In genomic region chr1:172376198-172376667, GRCm38 (mm10) we compare ENCODE assay signal across 8 mouse cellular contexts. TPM values are rescaled to one million over a fixed set of nuclear protein-coding genes. Genes with fewer than 3 reads are reported as not detected.
DNase-seq lines count a peak whose midpoint lies in the region; ATAC-seq and TF ChIP-seq lines count a peak whose summit lies in the region.

Gene Pigm (plus strand): TSS chr1:172376546.

- H3K9me3 ChIP-seq in E14TG2a.4 (ENCODE audit: low read length), result no peaks in the 10 kb centered on the region
- H3K9me3 ChIP-seq in forebrain, embryonic 12.5 days, result no peaks in the 10 kb centered on the region
- H3K9me3 ChIP-seq in heart, postnatal 0 days (replicated peaks; ENCODE audit: control insufficient read depth, low read length), result no peaks in the 10 kb centered on the region
- no peaks in the 10 kb centered on the region for H3K9me3 ChIP-seq in liver, embryonic 16.5 days (replicated peaks; ENCODE audit: control insufficient read depth, low read length)
- H3K9me3 ChIP-seq in neural tube, embryonic 13.5 days, result no peaks in the 10 kb centered on the region

- H3K4me2 ChIP-seq in forebrain, embryonic 12.5 days, result peak within 1 kb of the TSS; percentile 99
- H3K4me2 ChIP-seq in heart, postnatal 0 days (ENCODE audit: low read depth, low read length), result peak within 1 kb of the TSS; percentile 97
- H3K4me2 ChIP-seq in liver, embryonic 16.5 days (ENCODE audit: low read depth, low read length), result peak within 1 kb of the TSS; percentile 95
- peak within 1 kb of the TSS; percentile 87 for H3K4me2 ChIP-seq in neural tube, embryonic 13.5 days

- peak; percentile 96 for DNase-seq in c-Kit-positive CD71-positive TER-119-positive erythroid progenitor cells, embryonic 14.5 days (ENCODE audit: low spot score)
- peak; percentile 98 for DNase-seq in heart, postnatal 0 days (ENCODE audit: low spot score)
- DNase-seq in kidney, postnatal 4 days, result peak; percentile 99

- peaks cover 7% of the 10 kb centered on the region for H3K27me3 ChIP-seq in E14TG2a.4 (ENCODE audit: insufficient read depth, low read length)
- peaks cover 4% of the 10 kb centered on the region; the same call in 1 of the 2 replicates for H3K27me3 ChIP-seq in forebrain, embryonic 12.5 days
- no peaks in the 10 kb centered on the region for H3K27me3 ChIP-seq in heart, postnatal 0 days (ENCODE audit: control insufficient read depth, insufficient read depth, low read length)
- no peaks in the 10 kb centered on the region for H3K27me3 ChIP-seq in liver, embryonic 16.5 days (ENCODE audit: control insufficient read depth, insufficient read depth, low read depth, low read length)
- no peaks in the 10 kb centered on the region for H3K27me3 ChIP-seq in neural tube, embryonic 13.5 days
- H3K27me3 ChIP-seq in testis, adult 2 months (ENCODE audit: control insufficient read depth, insufficient read depth, low read length), result no peaks in the 10 kb centered on the region

- under 1% methylated on average over 39 of the region's 39 CpGs for WGBS in forebrain, embryonic 12.5 days
- WGBS in heart, postnatal 0 days, result under 1% methylated on average over 38 of the region's 39 CpGs
- under 1% methylated on average over 39 of the region's 39 CpGs for WGBS in liver, embryonic 16.5 days (ENCODE audit: insufficient replicate concordance)
- under 1% methylated on average over 39 of the region's 39 CpGs for WGBS in neural tube, embryonic 13.5 days

- ATAC-seq in forebrain, embryonic 12.5 days (ENCODE audit: low FRiP score), result peak; percentile 99
- ATAC-seq in heart, postnatal 0 days (ENCODE audit: insufficient read depth, low read depth), result peak; percentile 99
- peak; percentile 99 for ATAC-seq in liver, embryonic 16.5 days (ENCODE audit: low read depth)
- peak; percentile 99 for ATAC-seq in neural tube, embryonic 13.5 days (ENCODE audit: low read depth)

- peak within 1 kb of the TSS; percentile 81 for H3K27ac ChIP-seq in forebrain, embryonic 12.5 days
- H3K27ac ChIP-seq in heart, postnatal 0 days (ENCODE audit: low read depth), result peak within 1 kb of the TSS; percentile 83
- peak within 1 kb of the TSS; percentile 90 for H3K27ac ChIP-seq in liver, embryonic 16.5 days (ENCODE audit: low read length)
- H3K27ac ChIP-seq in neural tube, embryonic 13.5 days (replicated peaks), result peak within 1 kb of the TSS; percentile 71
- peak within 1 kb of the TSS; percentile 90 for H3K27ac ChIP-seq in testis, adult 2 months (ENCODE audit: control insufficient read depth, insufficient read depth, low read depth, low read length)

- peak; percentile 72; the same call in 1 of the 2 replicates for TF ChIP-seq EP300 in heart, postnatal 0 days (IDR thresholded peaks at IDR 0.05; ENCODE audit: low read depth)

- peaks cover 39% of the 10 kb centered on the region for H3K36me3 ChIP-seq in E14TG2a.4 (ENCODE audit: insufficient read depth, low read length)
- peaks cover 10% of the 10 kb centered on the region for H3K36me3 ChIP-seq in forebrain, embryonic 12.5 days (replicated peaks)
- 0 out of 2 replicates have a peak, but pooled peaks cover 6% of the 10 kb centered on the region for H3K36me3 ChIP-seq in heart, postnatal 0 days (replicated peaks; ENCODE audit: control insufficient read depth, insufficient read depth, low read length)
- H3K36me3 ChIP-seq in liver, embryonic 16.5 days (ENCODE audit: control insufficient read depth, insufficient read depth), result no peaks in the 10 kb centered on the region
- H3K36me3 ChIP-seq in neural tube, embryonic 13.5 days, result peaks cover 25% of the 10 kb centered on the region
- no peaks in the 10 kb centered on the region; the same call in 1 of the 2 replicates for H3K36me3 ChIP-seq in testis, adult 2 months (ENCODE audit: control insufficient read depth, insufficient read depth, low read length)

- peak within 1 kb of the TSS; percentile 85 for H3K9ac ChIP-seq in forebrain, embryonic 12.5 days
- H3K9ac ChIP-seq in heart, postnatal 0 days (replicated peaks; ENCODE audit: low read depth, low read length), result peak within 1 kb of the TSS; percentile 76
- H3K9ac ChIP-seq in liver, embryonic 16.5 days (ENCODE audit: low read depth, low read length), result peak within 1 kb of the TSS; percentile 90
- peak within 1 kb of the TSS; percentile 90 for H3K9ac ChIP-seq in neural tube, embryonic 13.5 days

- no peak for TF ChIP-seq CTCF in E14TG2a.4 (conservative IDR thresholded peaks at IDR 0.05; ENCODE audit: low read length)
- TF ChIP-seq CTCF in heart, postnatal 0 days (IDR thresholded peaks at IDR 0.05; ENCODE audit: low read depth), result no peak
- TF ChIP-seq CTCF in testis, adult 2 months (IDR thresholded peaks at IDR 0.05; ENCODE audit: control insufficient read depth, insufficient read depth, insufficient replicate concordance, low read depth, low read length), result no peak

- peak within 1 kb of the TSS; percentile 99 for H3K4me3 ChIP-seq in E14TG2a.4 (replicated peaks; ENCODE audit: low read length)
- peak within 1 kb of the TSS; percentile 95 for H3K4me3 ChIP-seq in forebrain, embryonic 12.5 days (replicated peaks)
- peak within 1 kb of the TSS; percentile 92 for H3K4me3 ChIP-seq in heart, postnatal 0 days (ENCODE audit: low read depth, low read length)
- peak within 1 kb of the TSS; percentile 98 for H3K4me3 ChIP-seq in liver, embryonic 16.5 days (ENCODE audit: low read depth, low read length)
- peak within 1 kb of the TSS; percentile 83 for H3K4me3 ChIP-seq in neural tube, embryonic 13.5 days
- H3K4me3 ChIP-seq in testis, adult 2 months (ENCODE audit: control insufficient read depth, low read depth, low read length), result peak within 1 kb of the TSS; percentile 97

- peaks cover 41% of the 10 kb centered on the region for H3K4me1 ChIP-seq in E14TG2a.4 (replicated peaks; ENCODE audit: low read depth, low read length)
- peaks cover 27% of the 10 kb centered on the region for H3K4me1 ChIP-seq in forebrain, embryonic 12.5 days
- H3K4me1 ChIP-seq in heart, postnatal 0 days (ENCODE audit: control insufficient read depth, insufficient read depth), result peaks cover 18% of the 10 kb centered on the region
- H3K4me1 ChIP-seq in liver, embryonic 16.5 days (ENCODE audit: control insufficient read depth, low read depth, low read length), result peaks cover 17% of the 10 kb centered on the region
- H3K4me1 ChIP-seq in neural tube, embryonic 13.5 days (replicated peaks), result peaks cover 49% of the 10 kb centered on the region
- peaks cover 5% of the 10 kb centered on the region for H3K4me1 ChIP-seq in testis, adult 2 months (ENCODE audit: control insufficient read depth, insufficient read depth, low read length)

- peak; percentile 83 for TF ChIP-seq POLR2A in testis, adult 2 months (IDR thresholded peaks at IDR 0.05; ENCODE audit: control insufficient read depth, low read depth, low read length)

RNA-seq across cellular contexts. Expression of gene Pigm, which starts in this region (rescaled TPM):
- polyA plus RNA-seq in forebrain, embryonic 12.5 days (2016; fragmentation: Nextera tagmentation; extraction: Ambion mirVana), result 10.9 and 11.5 TPM in 2 replicates
- 13.8 and 14.8 TPM in 2 replicates for total RNA-seq in heart, postnatal 0 days (2014; rRNA removed; ENCODE audit: low replicate concordance)
- 2.1 and 2.2 TPM in 2 replicates for polyA plus RNA-seq in heart, postnatal 0 days (2015; fragmentation: Nextera tagmentation; extraction: Ambion mirVana)
- polyA plus RNA-seq in liver, embryonic 16.5 days (2015; fragmentation: Nextera tagmentation; extraction: Ambion mirVana), result 1.7 and 1.8 TPM in 2 replicates
- 5.1 and 5.7 TPM in 2 replicates for polyA plus RNA-seq in neural tube, embryonic 13.5 days (2015; fragmentation: Nextera tagmentation; extraction: Ambion mirVana)
- polyA plus RNA-seq in testis, adult 2 months (2012; rRNA removed), result 3.8 and 4.0 TPM in 2 replicates

Comparison
In these comparisons a context has a peak if more than half of its experiments do, and no peak if none do; other contexts are left out.
1. Peak in every context shown above with its lines: DNase-seq, ATAC-seq, H3K4me3 ChIP-seq and H3K27ac ChIP-seq.